Mouse (Mus musculus) intestine, embryonic 15.5 days (tissue): ENCODE data around the gene Tmem120b. TPM values are rescaled to one million over a fixed set of nuclear protein-coding genes. Genes with fewer than 3 reads are reported as not detected.

Source experiments
- ATAC-seq: fragments of 200-750 bp; cut with Nextera tagmentation; 2 replicates; pipeline ENCODE4 v1.8.0; 2017; ENCODE audit warnings: moderate TSS enrichment, moderate library complexity
- H3K27ac ChIP-seq: fragments of 300-500 bp; sonication (generic); 2 replicates; pipeline ENCODE4 v1.5.1; 2015; ENCODE audit warnings: mild to moderate bottlenecking, inconsistent platforms
- H3K27me3 ChIP-seq: fragments of 300-500 bp; sonication (generic); replicated peaks from 2 replicates; pipeline ENCODE4 v1.6.1; 2015; ENCODE audit warnings: inconsistent platforms
- H3K36me3 ChIP-seq: fragments of 300-500 bp; sonication (generic); 2 replicates; pipeline ENCODE4 v1.6.1; 2015; ENCODE audit warnings: inconsistent platforms
- H3K4me1 ChIP-seq: fragments of 300-500 bp; sonication (generic); replicated peaks from 2 replicates; pipeline ENCODE4 v1.6.1; 2015; ENCODE audit warnings: inconsistent platforms
- H3K4me2 ChIP-seq: fragments of 300-500 bp; sonication (generic); replicated peaks from 2 replicates; pipeline ENCODE4 v1.6.1; 2015; ENCODE audit warnings: mild to moderate bottlenecking, inconsistent platforms
- H3K4me3 ChIP-seq: fragments of 300-500 bp; sonication (generic); replicated peaks from 2 replicates; pipeline ENCODE4 v1.5.1; 2015; ENCODE audit warnings: inconsistent platforms
- H3K9ac ChIP-seq: fragments of 300-500 bp; sonication (generic); 2 replicates; pipeline ENCODE4 v1.6.1; 2015; ENCODE audit warnings: inconsistent platforms
- H3K9me3 ChIP-seq: fragments of 300-500 bp; sonication (generic); 2 replicates; pipeline ENCODE4 v1.6.1; 2016; ENCODE audit warnings: inconsistent platforms
- WGBS: fragments of 180-500 bp; shearing (Covaris S2); methylation state at CpG from one replicate; pipeline ENCODE4 v1.1.7; 2015; 5-methylcytosine and 5-hydroxymethylcytosine counted together
- polyA plus RNA-seq: library from polyadenylated mRNA; unstranded; fragments of >200 nt; fragmentation: Nextera tagmentation; extraction: Ambion mirVana; gene quantifications from 2 replicates; pipeline ENCODE4 v1.2.1, GENCODE M21; 2015

Gene Tmem120b
- polyA plus RNA-seq, 1 experiment from 2014 or later, result 10.1 TPM

DNA sequence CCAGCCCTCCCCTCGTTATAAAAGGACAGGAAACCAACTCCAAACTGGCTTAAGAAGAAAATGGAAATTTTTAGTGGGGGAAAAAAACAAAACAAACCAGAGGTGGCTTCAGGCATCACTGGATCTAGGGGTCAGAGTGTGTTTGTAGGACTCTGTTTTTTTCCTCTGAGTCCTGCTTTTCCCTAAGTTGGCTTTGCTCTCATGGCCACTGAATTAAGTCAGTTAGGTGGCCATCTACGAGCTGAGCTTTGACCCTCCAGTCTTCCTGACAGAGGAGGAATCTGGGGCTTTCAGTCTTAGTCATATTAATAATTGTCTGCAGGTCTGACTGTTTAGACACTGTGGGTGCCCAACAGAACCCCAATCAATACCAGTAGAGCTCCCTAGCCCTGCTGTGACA is 30.3 kb downstream of the Tmem120b start:
- no peaks in the 10 kb centered on the region for H3K27me3 ChIP-seq
- H3K4me1 ChIP-seq, result peaks cover under 1% of the 10 kb centered on the region; the same call in 1 of the 2 replicates
- WGBS, result 83% methylated on average over 2 of the region's 2 CpGs
- no peaks in the 10 kb centered on the region for H3K36me3 ChIP-seq
- H3K27ac ChIP-seq, result no peak overlapping the region
- no peak overlapping the region for H3K4me3 ChIP-seq
- H3K4me2 ChIP-seq, result no peak overlapping the region
- no peak overlapping the region for H3K9ac ChIP-seq
- ATAC-seq, result no peak
- no peaks in the 10 kb centered on the region for H3K9me3 ChIP-seq

DNA sequence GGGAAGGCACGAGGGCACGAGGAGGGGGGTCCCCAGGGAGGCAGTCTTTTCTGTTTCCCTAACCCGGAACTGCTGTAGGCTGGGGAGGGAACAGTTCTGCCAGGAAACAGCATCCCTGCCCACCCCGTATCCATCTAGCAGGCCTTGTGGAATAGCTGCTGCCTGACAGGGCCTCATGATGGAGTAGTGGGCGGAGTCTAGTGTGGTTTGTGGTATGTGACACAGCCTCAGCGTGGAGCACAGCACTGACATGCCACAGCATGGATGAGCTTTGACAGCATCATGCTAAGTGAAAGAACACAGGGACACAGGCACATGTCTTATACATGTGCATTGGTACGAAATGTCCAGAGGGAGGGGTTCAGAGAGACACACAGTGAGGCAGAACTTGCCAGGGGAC is 34.2 kb downstream of the Tmem120b start:
- no peak overlapping the region for H3K27ac ChIP-seq
- 56% methylated on average over 7 of the region's 7 CpGs for WGBS

DNA sequence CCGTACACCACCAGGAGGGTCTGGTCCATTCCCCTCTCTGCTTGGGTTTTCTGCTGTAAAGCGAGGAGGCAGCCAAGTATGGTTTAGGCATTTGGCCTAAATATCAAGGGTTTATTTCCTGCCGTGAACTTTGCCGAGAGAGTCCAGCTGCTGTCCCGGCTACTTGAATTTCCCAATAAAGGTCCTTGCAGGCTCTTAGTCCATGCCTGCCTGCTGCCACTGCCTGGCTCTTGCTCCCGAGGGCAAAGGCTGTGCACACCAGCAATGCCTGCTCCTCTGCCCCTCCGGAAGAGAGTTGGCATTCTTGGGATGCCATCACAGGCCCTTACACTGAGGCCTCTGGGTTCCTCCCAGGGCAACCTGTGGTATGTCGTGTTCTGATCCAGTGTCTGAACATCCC is 35.3 kb downstream of the Tmem120b start:
- peak; percentile 34; the same call in 1 of the 2 replicates for ATAC-seq
- Histone ChIP-seq H3K27me3 (no peaks in the 10 kb centered on the region), H3K9ac (no peak overlapping the region), H3K9me3 (no peaks in the 10 kb centered on the region), H3K4me1 (peaks cover 6% of the 10 kb centered on the region; the same call in 1 of the 2 replicates), H3K36me3 (no peaks in the 10 kb centered on the region), H3K4me3 (no peak overlapping the region), H3K4me2 (no peak overlapping the region), H3K27ac (peak overlapping the region; percentile 58)
- 38% methylated on average over 8 of the region's 8 CpGs for WGBS

More for the DNA sequence above, 34.2 kb downstream of the Tmem120b start:
- no peak for ATAC-seq
- no peaks in the 10 kb centered on the region for H3K9me3 ChIP-seq
- H3K4me1 ChIP-seq, result peaks cover 6% of the 10 kb centered on the region; the same call in 1 of the 2 replicates
- no peak overlapping the region for H3K4me2 ChIP-seq
- no peak overlapping the region for H3K4me3 ChIP-seq
- H3K36me3 ChIP-seq, result no peaks in the 10 kb centered on the region
- no peak overlapping the region for H3K9ac ChIP-seq
- no peaks in the 10 kb centered on the region for H3K27me3 ChIP-seq

DNA sequence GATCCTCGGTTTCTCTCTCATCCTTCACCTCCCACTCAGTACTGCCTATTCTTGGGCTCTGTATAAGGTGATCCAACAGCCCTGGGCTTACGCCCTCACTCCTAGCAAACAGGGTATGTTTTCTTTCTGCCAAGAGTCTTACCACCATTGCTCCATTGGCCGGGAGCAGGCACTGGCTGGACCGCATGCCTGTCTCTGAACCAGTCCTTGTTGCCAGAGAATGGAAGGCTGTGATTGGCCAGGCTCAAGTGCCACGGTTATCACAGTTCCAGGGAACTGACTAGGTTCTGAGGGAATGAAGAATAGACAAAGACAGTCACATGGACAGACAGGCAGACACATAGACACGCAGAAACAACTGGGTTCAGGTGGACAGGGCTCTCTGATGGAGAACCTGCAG is 36.6 kb downstream of the Tmem120b start:
- no peak for ATAC-seq
- no peak overlapping the region for H3K4me3 ChIP-seq
- no peaks in the 10 kb centered on the region for H3K27me3 ChIP-seq
- no peak overlapping the region for H3K9ac ChIP-seq
- peaks cover 9% of the 10 kb centered on the region; the same call in 1 of the 2 replicates for H3K4me1 ChIP-seq
- H3K36me3 ChIP-seq, result no peaks in the 10 kb centered on the region
- WGBS, result 82% methylated on average over 6 of the region's 6 CpGs
- H3K27ac ChIP-seq, result no peak overlapping the region
- H3K9me3 ChIP-seq, result no peaks in the 10 kb centered on the region
- H3K4me2 ChIP-seq, result no peak overlapping the region

DNA sequence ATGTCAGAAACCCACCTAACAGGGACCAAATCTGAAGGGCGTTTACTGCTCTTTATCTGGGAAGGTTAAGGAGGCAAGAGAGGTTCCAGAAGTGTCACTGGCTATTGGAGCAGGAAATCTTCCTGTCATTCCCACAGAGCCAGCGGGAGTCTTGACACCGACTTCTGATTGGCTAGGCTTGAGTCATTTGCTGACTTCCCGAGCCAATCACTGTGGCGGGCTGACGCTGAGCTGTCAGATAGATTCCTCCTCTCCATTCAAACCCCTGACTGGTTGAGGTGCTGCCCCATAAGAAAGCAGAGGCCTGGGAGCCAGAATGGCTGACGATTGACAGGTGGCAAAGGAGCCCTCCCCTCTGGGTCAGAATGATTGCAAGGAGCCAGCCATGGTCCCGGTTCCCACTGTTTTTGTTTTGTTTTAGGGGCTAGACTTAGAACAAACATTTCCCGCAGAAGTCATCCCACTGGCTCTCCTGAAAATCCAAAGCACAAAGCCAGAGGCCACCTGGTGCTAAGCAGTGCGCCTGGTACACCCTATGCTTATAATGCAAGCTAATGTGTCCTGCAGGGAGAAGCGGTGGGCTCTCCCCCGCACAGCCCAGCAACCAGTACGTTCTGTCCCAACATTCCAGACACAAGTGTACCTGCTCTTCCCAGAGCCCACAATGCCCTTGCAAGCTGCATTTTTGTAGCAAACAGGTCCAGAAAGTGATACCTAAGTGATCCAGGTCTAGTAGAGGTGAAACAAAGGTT is 41.4 kb downstream of the Tmem120b start:
- 32% methylated on average over 13 of the region's 13 CpGs for WGBS
- ATAC-seq, result peak; percentile 59; the same call in 1 of the 2 replicates
- Histone ChIP-seq H3K4me2 (peak overlapping the region; percentile 40), H3K27me3 (no peaks in the 10 kb centered on the region), H3K9ac (no peak overlapping the region), H3K4me1 (0 out of 2 replicates have a peak, but pooled peaks cover 6% of the 10 kb centered on the region), H3K9me3 (no peaks in the 10 kb centered on the region), H3K27ac (no peak overlapping the region), H3K4me3 (peak overlapping the region; percentile 9; the same call in 1 of the 2 replicates), H3K36me3 (no peaks in the 10 kb centered on the region)

DNA sequence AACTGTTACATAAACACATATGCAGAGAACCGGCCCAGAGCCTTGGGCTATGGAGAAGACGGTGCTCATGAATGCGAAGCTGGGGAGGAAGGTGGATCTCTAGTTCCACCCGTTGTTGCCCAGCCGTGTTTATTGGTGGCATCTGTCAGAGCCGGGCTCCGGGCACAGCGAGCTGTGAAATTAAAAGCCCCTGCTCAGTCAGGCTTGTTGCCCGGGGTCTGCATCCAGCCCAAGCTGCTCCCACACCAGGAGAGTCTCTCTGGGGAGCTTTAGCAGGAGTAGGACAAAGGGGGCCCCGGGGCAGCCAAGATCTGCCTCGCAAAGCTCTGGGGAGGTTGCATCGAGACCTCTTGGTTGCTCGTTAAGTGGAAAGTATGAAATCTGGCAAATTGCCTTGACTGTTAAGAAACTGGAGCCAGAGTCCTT is 42.1 kb downstream of the Tmem120b start:
- 67% methylated on average over 13 of the region's 13 CpGs for WGBS

DNA sequence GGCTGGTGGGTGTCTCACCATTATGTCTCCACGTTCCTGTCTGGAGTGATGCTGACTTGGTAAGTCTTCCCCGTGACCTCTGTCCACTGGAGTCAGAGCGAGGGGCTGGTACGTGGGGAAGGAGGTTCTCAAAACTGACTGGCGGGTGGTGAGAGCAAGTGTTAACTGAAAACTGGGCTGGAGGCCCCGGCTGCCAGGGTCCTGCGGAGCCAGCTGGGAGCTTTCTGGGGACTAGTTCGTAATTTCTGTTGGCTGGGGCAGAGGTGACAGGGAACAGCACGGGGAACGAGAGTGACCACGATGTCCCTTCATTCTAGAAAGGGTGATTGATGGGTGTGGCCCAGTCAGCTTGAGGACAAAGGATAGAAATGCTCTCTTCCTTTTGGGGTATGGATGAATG is 45.9 kb downstream of the Tmem120b start:
- Histone ChIP-seq H3K9ac (no peak overlapping the region), H3K27ac (no peak overlapping the region), H3K4me2 (no peak overlapping the region), H3K27me3 (no peaks in the 10 kb centered on the region), H3K9me3 (no peaks in the 10 kb centered on the region), H3K4me1 (0 out of 2 replicates have a peak, but pooled peaks cover 6% of the 10 kb centered on the region), H3K36me3 (no peaks in the 10 kb centered on the region), H3K4me3 (no peak overlapping the region)
- ATAC-seq, result no peak
- WGBS, result 70% methylated on average over 11 of the region's 11 CpGs

More for the DNA sequence above, 42.1 kb downstream of the Tmem120b start:
- H3K27ac ChIP-seq, result no peak overlapping the region
- ATAC-seq, result no peak
- H3K9me3 ChIP-seq, result no peaks in the 10 kb centered on the region
- 0 out of 2 replicates have a peak, but pooled peaks cover 6% of the 10 kb centered on the region for H3K4me1 ChIP-seq
- no peaks in the 10 kb centered on the region for H3K27me3 ChIP-seq
- H3K36me3 ChIP-seq, result no peaks in the 10 kb centered on the region
- H3K4me2 ChIP-seq, result no peak overlapping the region
- H3K9ac ChIP-seq, result no peak overlapping the region
- no peak overlapping the region for H3K4me3 ChIP-seq

DNA sequence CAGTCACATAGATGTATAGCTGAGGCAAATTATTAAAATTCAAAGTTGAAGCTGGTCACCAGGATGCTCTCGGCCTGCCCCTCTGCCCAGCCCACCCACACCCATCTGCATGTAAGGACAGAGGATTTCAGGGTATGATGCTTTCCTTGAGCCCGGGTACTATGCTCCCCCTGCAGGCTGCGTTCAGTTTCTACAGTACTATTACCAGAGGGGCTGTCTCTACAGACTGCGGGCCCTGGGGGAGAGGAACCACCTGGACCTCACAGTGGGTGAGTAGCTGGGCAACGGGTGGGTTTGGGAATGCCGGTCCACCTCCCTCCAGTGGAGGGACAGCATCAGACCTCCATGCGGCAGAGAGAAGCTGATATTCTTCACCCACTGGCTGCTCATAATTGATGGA is 46.7 kb downstream of the Tmem120b start:
- 34% methylated on average over 7 of the region's 7 CpGs for WGBS
- H3K27me3 ChIP-seq, result no peaks in the 10 kb centered on the region
- no peaks in the 10 kb centered on the region for H3K9me3 ChIP-seq

DNA sequence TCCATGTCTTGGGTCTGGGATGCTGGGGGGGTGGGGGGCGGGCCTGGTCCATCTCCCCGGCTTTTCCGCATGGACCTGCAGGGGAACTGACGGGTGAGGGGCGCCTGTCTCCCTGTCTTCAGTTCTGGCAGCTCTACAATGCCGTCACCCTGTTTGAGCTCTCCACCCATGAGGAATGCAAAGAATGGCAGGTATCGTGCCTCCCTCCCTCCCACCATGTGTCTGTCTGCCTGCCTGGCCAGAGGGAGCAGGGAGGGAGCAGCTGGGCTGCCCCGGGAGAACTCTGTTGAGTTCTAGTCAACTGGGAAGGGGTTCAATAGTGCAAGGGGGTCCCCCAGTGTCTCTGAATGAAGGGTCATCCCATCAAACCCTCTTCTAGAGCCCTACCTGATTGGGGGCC is 47.9 kb downstream of the Tmem120b start:
- 61% methylated on average over 8 of the region's 8 CpGs for WGBS
- H3K9ac ChIP-seq, result no peak overlapping the region
- no peak overlapping the region for H3K4me3 ChIP-seq
- no peaks in the 10 kb centered on the region for H3K4me1 ChIP-seq
- H3K27ac ChIP-seq, result no peak overlapping the region
- H3K4me2 ChIP-seq, result no peak overlapping the region
- no peaks in the 10 kb centered on the region for H3K9me3 ChIP-seq
- ATAC-seq, result no peak
- no peaks in the 10 kb centered on the region for H3K27me3 ChIP-seq
- no peaks in the 10 kb centered on the region for H3K36me3 ChIP-seq

More for the DNA sequence above, 46.7 kb downstream of the Tmem120b start:
- Histone ChIP-seq H3K4me2 (no peak overlapping the region), H3K4me3 (no peak overlapping the region), H3K4me1 (0 out of 2 replicates have a peak, but pooled peaks cover 2% of the 10 kb centered on the region), H3K36me3 (no peaks in the 10 kb centered on the region), H3K9ac (no peak overlapping the region), H3K27ac (no peak overlapping the region)
- no peak for ATAC-seq

DNA sequence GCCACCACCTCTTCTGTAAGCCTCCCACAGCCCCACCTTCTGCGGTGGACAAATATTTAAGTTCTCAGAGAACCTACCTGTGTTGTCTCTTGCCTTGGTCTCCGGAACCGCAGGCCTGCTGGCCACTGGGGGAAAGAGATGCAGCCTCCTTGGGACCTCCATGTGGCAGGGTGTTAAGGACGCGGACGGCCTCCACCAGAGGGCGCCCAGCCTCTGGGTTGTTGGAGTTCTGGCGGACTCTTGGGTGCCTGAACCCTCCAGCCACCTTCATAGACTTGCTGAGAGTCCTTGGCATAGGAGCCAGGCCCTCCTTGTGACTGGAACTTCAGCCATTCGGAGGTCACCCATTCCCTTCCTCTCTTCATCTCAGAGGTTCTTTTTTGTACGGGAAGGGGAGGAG is 49.0 kb downstream of the Tmem120b start:
- no peaks in the 10 kb centered on the region for H3K4me1 ChIP-seq
- H3K9ac ChIP-seq, result no peak overlapping the region
- H3K9me3 ChIP-seq, result no peaks in the 10 kb centered on the region
- H3K4me3 ChIP-seq, result no peak overlapping the region
- WGBS, result 18% methylated on average over 10 of the region's 10 CpGs
- no peaks in the 10 kb centered on the region for H3K27me3 ChIP-seq
- no peak overlapping the region for H3K27ac ChIP-seq
- peak; percentile 61 for ATAC-seq
- no peaks in the 10 kb centered on the region for H3K36me3 ChIP-seq
- no peak overlapping the region for H3K4me2 ChIP-seq

DNA sequence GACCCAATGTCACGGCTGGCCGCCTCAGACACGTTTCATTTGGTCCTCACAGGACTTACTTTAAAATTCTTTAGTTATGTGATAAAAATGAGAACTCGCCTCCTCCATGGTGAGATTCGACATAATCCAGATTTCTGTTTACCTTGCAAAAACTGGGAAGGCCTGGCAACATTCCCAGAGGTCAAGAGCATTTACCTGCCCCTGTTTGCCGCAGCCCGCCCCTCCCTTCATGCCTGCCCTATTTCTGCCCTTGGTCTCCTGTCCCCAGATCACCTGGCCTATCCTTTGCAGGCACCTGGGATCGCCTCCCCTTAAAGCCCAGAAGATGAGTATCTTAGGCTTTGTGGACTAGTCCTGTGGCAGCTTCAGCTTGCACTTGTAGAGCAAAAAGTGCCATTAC is 49.6 kb downstream of the Tmem120b start:
- Histone ChIP-seq H3K27me3 (no peaks in the 10 kb centered on the region), H3K27ac (no peak overlapping the region), H3K36me3 (no peaks in the 10 kb centered on the region), H3K4me2 (no peak overlapping the region), H3K4me3 (no peak overlapping the region), H3K9me3 (no peaks in the 10 kb centered on the region), H3K9ac (no peak overlapping the region), H3K4me1 (no peaks in the 10 kb centered on the region)
- WGBS, result 84% methylated on average over 8 of the region's 8 CpGs
- ATAC-seq, result no peak

DNA sequence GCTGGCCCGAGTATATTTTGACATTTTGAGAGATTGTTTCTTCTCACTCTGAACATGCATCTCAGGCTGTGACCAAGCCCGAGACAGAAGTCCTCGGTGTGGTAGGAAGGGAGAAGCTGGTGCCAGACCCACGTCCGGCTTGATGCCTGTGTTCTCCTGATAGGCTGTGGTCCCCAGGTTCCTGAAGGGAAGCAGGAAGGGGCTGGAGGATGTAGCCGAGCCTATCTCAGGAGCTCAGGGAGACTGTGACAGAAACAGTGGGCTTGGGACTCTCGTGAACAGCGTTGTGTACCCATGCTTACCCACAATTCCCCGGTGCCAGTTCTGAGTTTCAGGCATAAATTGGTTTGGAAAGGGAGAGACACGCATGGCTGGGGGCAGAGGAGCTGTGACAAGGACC is 50.6 kb downstream of the Tmem120b start:
- H3K27me3 ChIP-seq, result no peaks in the 10 kb centered on the region
- ATAC-seq, result no peak
- WGBS, result 73% methylated on average over 10 of the region's 10 CpGs

More for the DNA sequence above, 50.6 kb downstream of the Tmem120b start:
- H3K4me3 ChIP-seq, result no peak overlapping the region
- no peak overlapping the region for H3K27ac ChIP-seq
- no peak overlapping the region for H3K4me2 ChIP-seq
- no peaks in the 10 kb centered on the region for H3K9me3 ChIP-seq
- H3K9ac ChIP-seq, result no peak overlapping the region
- H3K4me1 ChIP-seq, result no peaks in the 10 kb centered on the region
- H3K36me3 ChIP-seq, result no peaks in the 10 kb centered on the region
